Mouse (Mus musculus): Measurements from ENCODE around the gene Gpd2. TPM values are rescaled to one million over a fixed set of nuclear protein-coding genes. Genes with fewer than 3 reads are reported as not detected.
A peak's percentile ranks its signal among the peaks of the same experiment; 100 is the strongest.

Gpd2 gene
- polyA plus RNA-seq, 1 experiment from 2014 or later, result 24.8 TPM

DNA sequence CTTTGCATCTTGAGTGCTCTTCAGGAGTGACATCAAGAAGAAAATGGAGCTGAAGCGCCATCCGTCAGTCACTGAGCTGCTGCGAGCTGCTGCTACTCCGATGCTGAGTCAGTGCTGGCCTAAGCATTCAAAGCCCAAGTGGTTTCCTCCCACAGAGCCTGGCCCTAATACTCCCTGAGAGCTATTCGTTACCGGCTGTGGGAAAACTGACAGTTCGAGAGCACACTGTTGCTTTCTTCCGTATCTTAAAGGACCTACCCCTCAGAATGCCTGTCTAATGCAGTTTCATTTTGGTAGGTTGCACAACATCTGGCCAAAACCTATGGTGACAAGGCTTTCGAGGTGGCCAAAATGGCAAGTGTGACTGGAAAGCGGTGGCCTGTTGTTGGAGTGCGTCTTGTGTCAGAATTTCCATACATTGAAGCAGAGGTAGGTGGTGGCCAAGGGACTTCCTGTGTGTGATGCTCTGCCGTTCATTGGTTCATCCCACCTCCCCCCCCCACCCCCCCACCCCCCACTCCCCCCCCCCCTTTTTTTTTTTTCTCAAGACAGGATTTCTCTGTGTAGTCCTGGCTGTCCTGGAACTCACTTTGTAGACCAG, 118.9 kb downstream of the Gpd2 start:
- ATAC-seq (ENCODE audit: low FRiP score), result no peak
- no peaks in the 10 kb centered on the region for H3K27me3 ChIP-seq (replicated peaks)
- WGBS, result 91% methylated on average over 12 of the region's 12 CpGs

DNA sequence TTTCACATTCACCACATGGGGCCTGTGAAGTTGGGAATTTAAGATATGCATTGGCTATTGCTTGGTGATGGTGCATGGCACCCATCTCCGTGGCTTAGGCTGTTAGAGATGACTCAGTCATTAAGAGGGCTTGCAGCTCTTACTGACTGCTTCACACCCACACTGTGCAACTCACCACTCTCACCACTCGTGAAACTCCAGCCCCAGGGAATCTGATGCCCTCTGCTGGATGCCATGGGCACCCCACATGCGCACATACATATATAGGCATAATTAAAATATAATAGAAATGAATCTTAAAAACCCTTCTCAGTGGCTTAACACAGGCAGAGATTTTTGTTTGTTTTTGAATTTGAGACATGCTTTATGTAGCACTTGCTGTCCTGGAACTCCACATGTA, 125.1 kb downstream of the Gpd2 start:
- H3K4me1 ChIP-seq, result no peaks in the 10 kb centered on the region
- no peaks in the 10 kb centered on the region for H3K27me3 ChIP-seq (replicated peaks)
- ATAC-seq (ENCODE audit: low FRiP score), result no peak
- no peaks in the 10 kb centered on the region for H3K9me3 ChIP-seq (replicated peaks)
- no peak overlapping the region for H3K4me3 ChIP-seq (replicated peaks)
- H3K36me3 ChIP-seq, result no peaks in the 10 kb centered on the region
- no peak overlapping the region for H3K4me2 ChIP-seq
- H3K27ac ChIP-seq (replicated peaks), result no peak overlapping the region
- no peak overlapping the region for H3K9ac ChIP-seq (replicated peaks)
- 82% methylated on average over 3 of the region's 3 CpGs for WGBS

More for the DNA sequence above, 118.9 kb downstream of the Gpd2 start:
- H3K4me1 ChIP-seq, result no peaks in the 10 kb centered on the region
- no peak overlapping the region for H3K27ac ChIP-seq (replicated peaks)
- no peak overlapping the region for H3K9ac ChIP-seq (replicated peaks)
- no peak overlapping the region for H3K4me3 ChIP-seq (replicated peaks)
- H3K4me2 ChIP-seq, result no peak overlapping the region
- H3K36me3 ChIP-seq, result no peaks in the 10 kb centered on the region
- H3K9me3 ChIP-seq (replicated peaks), result no peaks in the 10 kb centered on the region

DNA sequence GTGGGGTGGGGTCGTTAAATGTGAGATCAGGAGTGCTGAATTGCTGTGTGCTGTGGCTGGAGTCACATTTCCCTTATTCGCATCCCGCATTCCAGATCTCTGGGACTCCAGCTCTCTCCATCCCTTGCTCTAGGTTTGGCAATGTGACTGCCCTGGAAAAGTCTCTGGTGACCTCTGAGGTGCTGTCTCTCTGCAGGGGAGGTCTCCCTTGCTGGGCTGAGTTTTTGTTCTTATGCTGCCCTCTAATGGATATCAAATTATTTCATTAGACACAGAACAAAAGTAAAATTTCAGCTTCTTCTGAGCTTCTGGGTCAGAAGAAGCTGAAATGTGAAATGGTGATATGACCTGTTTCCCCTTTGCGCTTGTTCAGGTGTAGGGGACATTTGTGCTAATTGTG, 137.2 kb downstream of the Gpd2 start:
- H3K4me2 ChIP-seq, result no peak overlapping the region
- H3K27me3 ChIP-seq (replicated peaks), result 0 out of 2 replicates have a peak, but pooled peaks cover under 1% of the 10 kb centered on the region
- H3K36me3 ChIP-seq, result no peaks in the 10 kb centered on the region
- no peak overlapping the region for H3K9ac ChIP-seq (replicated peaks)
- no peak overlapping the region for H3K27ac ChIP-seq (replicated peaks)
- H3K9me3 ChIP-seq (replicated peaks), result no peaks in the 10 kb centered on the region
- 43% methylated on average over 4 of the region's 4 CpGs for WGBS
- ATAC-seq (ENCODE audit: low FRiP score), result peak; percentile 33; the same call in 1 of the 2 replicates
- peaks cover 18% of the 10 kb centered on the region for H3K4me1 ChIP-seq
- no peak overlapping the region for H3K4me3 ChIP-seq (replicated peaks)

DNA sequence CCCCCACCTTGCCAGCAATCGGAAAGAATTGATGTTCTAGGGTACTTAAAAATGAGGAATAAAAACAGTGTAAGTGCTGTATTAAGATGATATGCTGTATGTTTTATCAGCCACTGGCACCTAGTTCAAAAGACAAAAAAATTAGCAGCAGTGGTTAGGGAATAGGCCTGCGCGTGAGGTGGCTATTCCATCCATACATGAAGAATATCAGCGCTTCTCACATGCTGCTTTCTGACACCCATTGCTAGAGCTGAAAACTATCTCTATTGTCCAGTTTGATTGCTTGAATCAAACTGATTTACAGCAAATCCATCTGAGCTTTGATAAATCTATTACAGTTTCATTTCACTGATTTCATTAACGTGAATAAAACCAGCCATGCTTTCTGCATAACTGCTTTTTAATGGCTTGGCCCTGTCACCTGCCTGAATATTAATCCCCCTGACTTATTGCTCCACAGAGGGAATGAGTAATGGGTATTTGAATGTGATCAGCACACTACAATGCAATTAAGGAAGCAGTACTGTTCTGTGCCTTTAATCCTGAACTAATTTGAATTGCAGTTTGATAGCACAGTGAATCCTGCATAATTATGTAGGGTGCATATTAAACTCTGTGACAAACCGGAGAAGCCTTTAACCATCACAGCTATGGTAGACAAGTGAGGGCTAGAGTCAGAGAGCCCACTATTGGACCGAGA, 137.9 kb downstream of the Gpd2 start:
- peaks cover 18% of the 10 kb centered on the region for H3K4me1 ChIP-seq
- H3K9ac ChIP-seq (replicated peaks), result no peak overlapping the region
- no peaks in the 10 kb centered on the region for H3K36me3 ChIP-seq
- H3K27me3 ChIP-seq (replicated peaks), result no peaks in the 10 kb centered on the region
- H3K27ac ChIP-seq (replicated peaks), result no peak overlapping the region
- WGBS, result 30% methylated on average over 7 of the region's 7 CpGs
- no peaks in the 10 kb centered on the region for H3K9me3 ChIP-seq (replicated peaks)
- peak; percentile 75 for ATAC-seq (ENCODE audit: low FRiP score)
- no peak overlapping the region for H3K4me2 ChIP-seq
- no peak overlapping the region for H3K4me3 ChIP-seq (replicated peaks)

DNA sequence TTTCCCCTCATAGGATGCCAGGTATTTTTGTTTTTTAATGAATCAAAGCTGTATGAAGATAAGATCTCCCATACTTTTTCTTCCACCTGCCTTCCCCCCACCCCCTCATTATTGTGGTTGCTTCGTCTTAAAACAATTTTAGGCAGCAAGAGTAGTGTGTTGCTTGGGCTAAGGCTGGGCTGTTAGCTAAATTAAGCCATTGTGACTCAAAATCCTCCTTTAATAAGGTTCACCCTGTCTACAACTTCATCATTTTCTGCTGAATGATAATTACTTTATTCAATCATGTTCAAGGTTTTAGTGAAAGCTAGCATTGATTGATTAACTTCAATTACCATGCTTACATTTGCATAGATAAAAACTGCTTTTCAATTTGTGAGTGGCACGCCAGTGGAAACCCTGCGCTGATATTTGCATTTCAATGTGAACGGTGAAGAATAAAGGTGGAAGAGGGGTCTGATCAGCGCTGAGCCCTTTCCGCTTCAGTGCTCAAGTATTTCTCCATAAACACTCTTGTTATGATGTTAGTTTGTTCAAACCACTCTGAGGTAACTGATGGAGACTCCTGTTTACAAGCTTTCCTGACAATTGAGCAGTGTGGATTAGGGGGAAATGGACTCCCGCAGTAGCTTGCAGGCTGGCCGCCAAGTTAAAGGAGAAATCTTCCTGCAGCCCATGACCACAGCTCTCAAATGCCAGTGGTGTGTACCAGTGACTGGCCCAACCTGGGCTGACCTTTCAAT, 140.9 kb downstream of the Gpd2 start:
- no peak overlapping the region for H3K9ac ChIP-seq (replicated peaks)
- H3K4me3 ChIP-seq (replicated peaks), result no peak overlapping the region
- no peaks in the 10 kb centered on the region for H3K9me3 ChIP-seq (replicated peaks)
- ATAC-seq (ENCODE audit: low FRiP score), result no peak
- no peak overlapping the region for H3K27ac ChIP-seq (replicated peaks)
- H3K36me3 ChIP-seq, result no peaks in the 10 kb centered on the region
- 9% methylated on average over 8 of the region's 8 CpGs for WGBS
- peaks cover 18% of the 10 kb centered on the region for H3K4me1 ChIP-seq
- H3K27me3 ChIP-seq (replicated peaks), result no peaks in the 10 kb centered on the region
- H3K4me2 ChIP-seq, result no peak overlapping the region

DNA sequence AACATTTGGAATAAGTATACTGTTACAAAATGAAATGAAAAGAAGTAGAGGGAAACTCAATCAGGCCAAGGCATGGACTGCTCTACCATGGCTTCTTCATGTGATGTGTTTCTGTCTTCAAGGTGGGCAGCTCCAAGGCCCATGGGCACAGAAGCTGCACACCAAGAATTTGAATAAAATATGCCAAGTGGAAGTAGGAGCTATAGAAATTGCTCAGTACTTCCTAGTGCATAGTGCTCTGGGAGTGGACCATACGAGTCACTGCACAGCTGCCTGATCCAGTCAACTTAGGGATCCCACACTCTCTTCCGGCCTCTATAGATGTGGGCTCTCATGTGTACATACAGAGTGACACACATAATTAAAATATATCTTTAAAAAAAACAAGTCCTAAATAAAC, 147.2 kb downstream of the Gpd2 start:
- Histone ChIP-seq H3K27me3 (replicated peaks) (no peaks in the 10 kb centered on the region), H3K27ac (replicated peaks) (no peak overlapping the region), H3K4me1 (no peaks in the 10 kb centered on the region), H3K9me3 (replicated peaks) (no peaks in the 10 kb centered on the region), H3K36me3 (no peaks in the 10 kb centered on the region), H3K9ac (replicated peaks) (no peak overlapping the region), H3K4me2 (no peak overlapping the region), H3K4me3 (replicated peaks) (no peak overlapping the region)
- WGBS, result 97% methylated on average over 2 of the region's 2 CpGs
- ATAC-seq (ENCODE audit: low FRiP score), result no peak

DNA sequence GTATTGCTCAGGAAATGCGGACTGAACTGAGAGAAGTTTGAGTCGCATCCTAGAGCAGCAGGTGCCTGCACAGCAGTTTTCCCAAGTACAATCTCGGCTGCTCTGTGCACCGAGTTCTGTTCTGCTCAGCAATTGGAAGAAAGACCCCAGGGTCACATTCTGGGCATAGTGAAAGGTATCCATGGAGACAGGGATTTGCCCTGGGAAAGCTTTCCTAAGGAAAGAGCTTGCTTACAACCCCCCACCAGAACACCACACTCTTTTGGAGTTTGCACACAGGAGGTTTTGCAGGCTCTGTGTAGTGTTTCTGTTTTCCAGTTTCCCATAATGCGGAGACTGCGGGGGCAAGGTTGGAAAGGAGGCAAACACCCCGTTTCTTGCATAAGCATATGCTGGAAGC, 150.4 kb downstream of the Gpd2 start:
- WGBS, result 10% methylated on average over 7 of the region's 7 CpGs
- no peaks in the 10 kb centered on the region for H3K27me3 ChIP-seq (replicated peaks)
- no peaks in the 10 kb centered on the region for H3K4me1 ChIP-seq
- peak; percentile 41; the same call in 1 of the 2 replicates for ATAC-seq (ENCODE audit: low FRiP score)
- no peaks in the 10 kb centered on the region for H3K9me3 ChIP-seq (replicated peaks)
- H3K9ac ChIP-seq (replicated peaks), result no peak overlapping the region
- no peak overlapping the region for H3K27ac ChIP-seq (replicated peaks)
- H3K4me3 ChIP-seq (replicated peaks), result no peak overlapping the region
- no peak overlapping the region for H3K4me2 ChIP-seq
- no peaks in the 10 kb centered on the region for H3K36me3 ChIP-seq

DNA sequence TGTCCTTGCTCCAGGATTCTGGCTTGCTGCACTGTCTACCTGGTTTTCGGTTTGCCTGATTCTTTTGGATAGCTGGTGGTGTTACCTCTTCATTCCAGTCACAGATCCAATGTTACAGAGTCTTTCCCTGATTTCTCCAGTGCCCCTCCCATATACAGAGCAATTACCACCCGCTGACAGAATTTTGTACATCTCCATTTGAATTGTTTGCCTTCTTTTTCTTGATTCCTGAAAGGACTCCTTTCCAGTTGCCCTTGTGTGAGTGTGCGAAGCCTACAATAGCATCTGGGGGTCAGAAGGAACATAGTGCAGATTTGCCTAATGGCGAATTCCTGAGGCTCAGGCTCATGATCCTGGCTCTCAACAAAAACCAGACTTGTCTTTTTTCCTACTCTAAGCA, 157.6 kb downstream of the Gpd2 start:
- no peaks in the 10 kb centered on the region for H3K9me3 ChIP-seq (replicated peaks)
- no peaks in the 10 kb centered on the region for H3K4me1 ChIP-seq
- H3K27me3 ChIP-seq (replicated peaks), result no peaks in the 10 kb centered on the region
- no peak overlapping the region for H3K4me3 ChIP-seq (replicated peaks)
- H3K4me2 ChIP-seq, result no peak overlapping the region
- H3K27ac ChIP-seq (replicated peaks), result no peak overlapping the region
- no peak for ATAC-seq (ENCODE audit: low FRiP score)
- no peaks in the 10 kb centered on the region for H3K36me3 ChIP-seq
- H3K9ac ChIP-seq (replicated peaks), result no peak overlapping the region
- 94% methylated on average over 4 of the region's 4 CpGs for WGBS

DNA sequence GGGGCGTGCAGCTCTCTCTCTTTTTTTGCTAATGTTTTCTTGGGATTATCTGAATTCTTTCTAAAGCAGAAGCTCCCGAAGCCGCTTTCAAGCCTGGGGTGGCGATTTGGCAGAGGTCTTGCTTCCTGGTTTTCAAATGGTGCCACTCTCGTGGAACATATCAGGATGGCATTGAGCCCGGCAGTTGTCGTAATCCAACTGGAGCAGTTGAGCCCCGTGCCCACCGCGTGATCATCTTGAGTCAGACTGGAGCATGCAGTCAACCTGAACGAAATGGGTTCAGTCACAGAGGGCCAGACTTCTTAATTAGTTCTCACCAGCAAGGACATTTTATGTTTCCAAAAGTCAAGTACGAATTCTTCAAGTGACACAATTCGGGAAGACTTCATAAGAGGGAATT, 158.6 kb downstream of the Gpd2 start:
- no peak overlapping the region for H3K9ac ChIP-seq (replicated peaks)
- no peaks in the 10 kb centered on the region for H3K36me3 ChIP-seq
- H3K4me3 ChIP-seq (replicated peaks), result no peak overlapping the region
- H3K4me2 ChIP-seq, result no peak overlapping the region
- H3K4me1 ChIP-seq, result no peaks in the 10 kb centered on the region
- no peak overlapping the region for H3K27ac ChIP-seq (replicated peaks)
- no peaks in the 10 kb centered on the region for H3K9me3 ChIP-seq (replicated peaks)
- 88% methylated on average over 13 of the region's 13 CpGs for WGBS
- no peaks in the 10 kb centered on the region for H3K27me3 ChIP-seq (replicated peaks)
- ATAC-seq (ENCODE audit: low FRiP score), result no peak

DNA sequence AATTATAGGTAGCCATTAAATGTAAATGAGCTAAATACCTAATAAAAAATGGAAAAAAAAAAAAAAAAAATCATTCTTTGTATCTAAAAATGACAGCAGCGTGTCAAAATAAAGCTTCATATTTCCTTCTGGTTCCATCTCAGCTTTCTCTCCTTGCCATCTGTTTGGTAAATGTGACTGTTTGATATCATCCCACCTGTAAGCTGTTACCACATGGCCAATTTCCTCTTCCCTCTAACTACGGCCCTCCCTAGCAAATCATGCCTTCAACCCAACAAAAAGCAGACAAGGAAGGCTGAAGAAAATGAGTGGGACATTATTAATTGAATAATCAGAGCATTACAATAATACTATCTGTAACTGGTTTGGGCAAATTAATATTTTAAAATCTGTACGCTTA, 160.3 kb downstream of the Gpd2 start:
- WGBS, result 92% methylated on average over 3 of the region's 3 CpGs
- H3K4me2 ChIP-seq, result no peak overlapping the region
- H3K4me1 ChIP-seq, result no peaks in the 10 kb centered on the region
- H3K27me3 ChIP-seq (replicated peaks), result no peaks in the 10 kb centered on the region
- no peak overlapping the region for H3K4me3 ChIP-seq (replicated peaks)
- no peaks in the 10 kb centered on the region for H3K36me3 ChIP-seq
- no peak overlapping the region for H3K9ac ChIP-seq (replicated peaks)
- no peak for ATAC-seq (ENCODE audit: low FRiP score)
- H3K9me3 ChIP-seq (replicated peaks), result no peaks in the 10 kb centered on the region
- H3K27ac ChIP-seq (replicated peaks), result no peak overlapping the region

DNA sequence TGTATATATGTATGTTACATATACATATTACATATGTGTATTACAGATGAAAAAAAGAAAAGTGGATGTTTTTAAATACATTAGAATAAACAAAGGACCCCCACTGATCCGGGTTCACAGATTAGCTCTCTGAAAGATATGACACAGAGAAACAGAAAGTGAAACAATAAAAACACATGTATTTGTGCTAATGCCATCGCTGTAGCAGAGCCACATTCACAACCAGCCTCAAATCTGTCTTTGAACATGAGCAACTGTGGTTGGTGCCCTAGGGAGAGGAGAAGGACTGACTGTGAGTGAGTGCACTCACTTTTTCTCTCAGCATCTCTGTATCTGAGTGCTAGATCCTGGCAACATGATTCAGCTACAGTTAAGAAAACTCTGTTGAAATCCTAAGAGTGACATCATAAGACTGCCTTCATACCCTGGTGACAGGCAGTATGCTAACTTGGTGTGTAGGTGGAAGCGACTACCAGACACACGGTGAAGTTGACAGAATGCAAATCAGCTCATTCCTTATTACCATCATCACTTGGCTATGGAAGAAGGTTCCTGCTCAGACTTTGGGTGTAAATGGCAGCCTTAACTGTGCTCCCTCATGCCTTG, 170.1 kb downstream of the Gpd2 start:
- Histone ChIP-seq H3K9ac (replicated peaks) (no peak overlapping the region), H3K27me3 (replicated peaks) (no peaks in the 10 kb centered on the region)
- 89% methylated on average over 4 of the region's 4 CpGs for WGBS

More for the DNA sequence above, 170.1 kb downstream of the Gpd2 start:
- Histone ChIP-seq H3K9me3 (replicated peaks) (no peaks in the 10 kb centered on the region), H3K27ac (replicated peaks) (no peak overlapping the region), H3K4me1 (no peaks in the 10 kb centered on the region), H3K4me2 (no peak overlapping the region), H3K4me3 (replicated peaks) (no peak overlapping the region), H3K36me3 (no peaks in the 10 kb centered on the region)
- no peak for ATAC-seq (ENCODE audit: low FRiP score)
